Mouse (Mus musculus): ENCODE data around the gene Tifab. TPM values are rescaled to one million over a fixed set of nuclear protein-coding genes. Genes with fewer than 3 reads are reported as not detected.

The Tifab gene
- polyA plus RNA-seq, 1 experiment = 0.15 TPM

DNA sequence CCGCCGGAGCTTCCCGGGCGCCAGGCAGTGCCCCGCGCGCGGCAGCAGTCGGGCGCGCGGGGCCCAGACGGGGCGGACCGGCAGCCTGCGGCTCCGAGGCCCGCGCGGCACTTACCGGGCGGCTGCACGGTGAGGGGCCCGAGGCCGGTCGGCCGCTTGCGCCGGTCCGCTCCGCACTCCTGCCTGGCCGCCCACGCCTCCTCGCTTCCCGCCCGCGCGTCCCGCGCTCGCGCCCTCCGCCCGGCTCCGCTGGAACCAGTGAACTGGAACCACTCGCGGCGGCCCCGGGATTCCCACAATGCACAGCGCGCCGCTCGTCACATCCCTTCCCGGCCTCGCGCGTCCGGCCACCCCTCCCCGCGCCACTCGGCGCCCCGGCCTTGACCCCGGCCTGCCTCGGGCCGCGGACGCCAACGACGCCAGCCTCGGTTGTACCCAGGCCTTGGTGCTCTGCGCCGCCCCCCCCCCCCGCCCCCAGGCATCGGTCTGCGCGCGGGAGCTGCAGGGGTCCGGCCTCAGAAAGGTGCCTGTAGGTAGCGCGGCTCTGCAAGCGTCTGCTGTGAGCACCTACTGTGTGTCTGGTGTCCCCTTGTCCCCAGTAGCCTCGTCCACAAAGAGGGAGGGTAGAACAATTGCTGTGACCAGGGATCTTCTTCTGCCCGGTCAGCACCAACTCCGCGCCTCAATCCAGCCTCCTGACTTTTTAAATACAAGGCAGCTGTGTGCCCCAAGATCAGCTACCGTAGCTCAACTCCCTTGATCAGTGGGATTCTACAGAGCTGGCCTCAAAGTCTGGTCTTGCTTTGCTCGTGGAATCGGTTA is 43.2 kb downstream of the Tifab start:
- Histone ChIP-seq H3K4me3 (ENCODE audit: control insufficient read depth, low read depth, low read length) (peak overlapping the region; percentile 91), H3K36me3 (ENCODE audit: control insufficient read depth, insufficient read depth, low read length) (no peaks in the 10 kb centered on the region), H3K4me1 (ENCODE audit: control insufficient read depth, insufficient read depth, low read length) (peaks cover 16% of the 10 kb centered on the region), H3K27ac (ENCODE audit: control insufficient read depth, insufficient read depth, low read depth, low read length) (peak overlapping the region; percentile 90), H3K27me3 (ENCODE audit: control insufficient read depth, insufficient read depth, low read length) (no peaks in the 10 kb centered on the region)
- TF ChIP-seq CTCF (IDR thresholded peaks at IDR 0.05; ENCODE audit: control insufficient read depth, insufficient read depth, insufficient replicate concordance, low read depth, low read length) (no peak), POLR2A (IDR thresholded peaks at IDR 0.05; ENCODE audit: control insufficient read depth, low read depth, low read length) (peak; percentile 43; the same call in 1 of the 2 replicates)

DNA sequence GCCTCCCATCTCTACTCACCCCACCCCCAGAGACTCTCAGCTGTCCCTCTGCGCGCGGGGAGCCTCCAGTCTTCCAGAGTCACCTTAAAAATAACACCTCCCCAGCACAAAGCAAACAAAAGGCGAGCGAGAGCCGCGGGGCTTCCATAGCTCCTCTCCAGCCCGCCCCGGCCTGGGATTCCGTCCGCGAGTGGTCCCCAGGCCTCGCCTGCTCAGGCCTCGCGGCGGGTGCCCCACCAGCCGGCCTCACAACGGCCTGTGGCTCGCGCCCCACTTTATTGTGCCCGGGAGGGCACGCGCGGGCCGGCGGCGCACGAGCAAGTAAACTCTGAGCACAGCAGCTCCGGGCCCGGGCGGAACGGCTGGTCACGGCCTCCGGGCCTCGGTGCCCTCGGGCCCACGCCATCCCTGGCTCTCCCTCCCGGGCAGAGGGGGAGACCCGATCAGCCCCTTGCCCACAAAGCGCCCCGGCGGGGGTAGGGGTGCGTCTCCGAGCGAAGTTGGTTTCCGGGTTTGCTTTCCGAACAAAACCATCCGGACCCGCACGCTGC is 44.0 kb downstream of the Tifab start:
- Histone ChIP-seq H3K4me3 (ENCODE audit: control insufficient read depth, low read depth, low read length) (peak overlapping the region; percentile 91), H3K36me3 (ENCODE audit: control insufficient read depth, insufficient read depth, low read length) (no peaks in the 10 kb centered on the region), H3K4me1 (ENCODE audit: control insufficient read depth, insufficient read depth, low read length) (peaks cover 16% of the 10 kb centered on the region), H3K27ac (ENCODE audit: control insufficient read depth, insufficient read depth, low read depth, low read length) (peak overlapping the region; percentile 90), H3K27me3 (ENCODE audit: control insufficient read depth, insufficient read depth, low read length) (no peaks in the 10 kb centered on the region)
- TF ChIP-seq CTCF (IDR thresholded peaks at IDR 0.05; ENCODE audit: control insufficient read depth, insufficient read depth, insufficient replicate concordance, low read depth, low read length) (no peak), POLR2A (IDR thresholded peaks at IDR 0.05; ENCODE audit: control insufficient read depth, low read depth, low read length) (0 out of 2 replicates have a peak, but pooled peaks have one; percentile 30)

DNA sequence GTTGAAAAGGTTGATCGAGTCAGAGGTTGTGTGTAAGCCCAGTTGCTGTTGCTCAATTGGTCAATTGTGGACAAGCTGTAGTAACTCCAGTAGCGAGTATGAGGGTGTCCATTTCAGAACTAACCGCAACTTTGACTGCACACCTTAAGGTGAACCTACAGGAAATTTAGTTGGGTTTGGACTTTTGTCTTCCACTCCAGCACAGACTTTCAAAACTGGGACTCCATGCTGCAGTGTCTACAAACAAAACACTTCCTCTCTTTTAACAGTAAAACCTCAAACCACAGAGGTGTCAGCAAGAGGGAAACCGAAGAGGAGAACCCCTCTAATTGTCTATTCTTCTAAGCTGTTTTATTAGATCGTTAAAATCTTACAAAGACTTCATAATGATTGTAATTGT is 44.7 kb downstream of the Tifab start:
- H3K4me3 ChIP-seq (ENCODE audit: control insufficient read depth, low read depth, low read length) = peak overlapping the region; percentile 91; the same call in 1 of the 2 replicates
- TF ChIP-seq POLR2A (IDR thresholded peaks at IDR 0.05; ENCODE audit: control insufficient read depth, low read depth, low read length) (no peak), CTCF (IDR thresholded peaks at IDR 0.05; ENCODE audit: control insufficient read depth, insufficient read depth, insufficient replicate concordance, low read depth, low read length) (no peak)
- H3K36me3 ChIP-seq (ENCODE audit: control insufficient read depth, insufficient read depth, low read length) = no peaks in the 10 kb centered on the region
- peaks cover 16% of the 10 kb centered on the region for H3K4me1 ChIP-seq (ENCODE audit: control insufficient read depth, insufficient read depth, low read length)
- no peaks in the 10 kb centered on the region for H3K27me3 ChIP-seq (ENCODE audit: control insufficient read depth, insufficient read depth, low read length)
- H3K27ac ChIP-seq (ENCODE audit: control insufficient read depth, insufficient read depth, low read depth, low read length) = 0 out of 2 replicates have a peak overlapping the region, but pooled peaks have one; percentile 5

DNA sequence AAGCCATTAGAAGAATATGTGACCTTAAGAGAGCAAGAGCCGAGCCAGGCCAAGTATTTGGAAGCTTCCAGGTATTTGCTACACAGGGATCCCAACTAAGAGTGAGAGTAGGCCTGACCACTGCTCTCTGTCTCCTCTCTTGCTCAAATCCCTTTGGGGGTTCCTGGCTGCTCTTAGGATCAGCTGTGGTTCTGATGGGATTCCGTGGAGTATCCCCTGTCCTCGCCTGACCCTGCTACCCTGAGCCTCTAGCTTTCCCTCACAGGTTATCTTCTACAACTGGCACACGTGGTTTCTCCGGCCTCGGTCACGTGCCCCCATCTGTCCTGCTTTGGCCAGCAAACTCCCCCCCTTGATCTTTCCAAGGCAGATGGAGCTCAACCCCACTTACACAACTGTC is 45.7 kb downstream of the Tifab start:
- peaks cover 16% of the 10 kb centered on the region for H3K4me1 ChIP-seq (ENCODE audit: control insufficient read depth, insufficient read depth, low read length)
- H3K36me3 ChIP-seq (ENCODE audit: control insufficient read depth, insufficient read depth, low read length) = no peaks in the 10 kb centered on the region
- H3K27ac ChIP-seq (ENCODE audit: control insufficient read depth, insufficient read depth, low read depth, low read length) = no peak overlapping the region; the same call in 1 of the 2 replicates
- TF ChIP-seq CTCF (IDR thresholded peaks at IDR 0.05; ENCODE audit: control insufficient read depth, insufficient read depth, insufficient replicate concordance, low read depth, low read length) (no peak), POLR2A (IDR thresholded peaks at IDR 0.05; ENCODE audit: control insufficient read depth, low read depth, low read length) (no peak)
- no peak overlapping the region for H3K4me3 ChIP-seq (ENCODE audit: control insufficient read depth, low read depth, low read length)
- no peaks in the 10 kb centered on the region for H3K27me3 ChIP-seq (ENCODE audit: control insufficient read depth, insufficient read depth, low read length)

DNA sequence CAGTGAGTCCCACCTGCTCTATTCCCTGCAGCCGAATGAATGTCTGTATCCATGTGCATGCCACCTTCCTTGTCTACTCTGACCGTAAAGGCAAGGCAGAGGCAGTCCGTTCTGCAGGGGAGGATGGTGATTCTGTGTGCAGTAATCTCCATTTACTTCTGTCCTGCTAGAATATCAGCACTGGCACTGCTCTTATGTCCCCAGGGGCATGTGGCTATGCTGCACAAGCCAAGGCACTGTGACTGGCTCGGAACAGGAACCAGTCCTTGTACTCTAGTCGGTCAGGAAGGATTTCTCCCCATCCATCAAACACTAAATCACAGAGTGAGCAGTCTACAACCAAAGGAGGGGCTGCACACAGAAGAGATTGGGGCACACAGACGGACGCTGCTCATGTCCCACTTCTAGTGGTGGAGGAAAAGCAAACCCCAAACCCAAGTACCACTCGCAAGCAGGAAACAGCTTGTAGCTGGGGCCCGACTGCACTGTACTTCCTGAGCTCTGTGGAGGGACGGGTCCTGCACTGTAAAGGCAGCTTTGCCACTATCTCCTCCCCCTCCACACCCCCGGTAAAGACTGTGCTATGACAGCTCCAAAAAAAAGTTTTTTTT is 46.3 kb downstream of the Tifab start:
- H3K36me3 ChIP-seq (ENCODE audit: control insufficient read depth, insufficient read depth, low read length) = no peaks in the 10 kb centered on the region
- H3K27me3 ChIP-seq (ENCODE audit: control insufficient read depth, insufficient read depth, low read length) = no peaks in the 10 kb centered on the region
- H3K27ac ChIP-seq (ENCODE audit: control insufficient read depth, insufficient read depth, low read depth, low read length) = no peak overlapping the region
- H3K4me1 ChIP-seq (ENCODE audit: control insufficient read depth, insufficient read depth, low read length) = peaks cover 16% of the 10 kb centered on the region
- TF ChIP-seq POLR2A (IDR thresholded peaks at IDR 0.05; ENCODE audit: control insufficient read depth, low read depth, low read length) (no peak), CTCF (IDR thresholded peaks at IDR 0.05; ENCODE audit: control insufficient read depth, insufficient read depth, insufficient replicate concordance, low read depth, low read length) (no peak)
- no peak overlapping the region for H3K4me3 ChIP-seq (ENCODE audit: control insufficient read depth, low read depth, low read length)

DNA sequence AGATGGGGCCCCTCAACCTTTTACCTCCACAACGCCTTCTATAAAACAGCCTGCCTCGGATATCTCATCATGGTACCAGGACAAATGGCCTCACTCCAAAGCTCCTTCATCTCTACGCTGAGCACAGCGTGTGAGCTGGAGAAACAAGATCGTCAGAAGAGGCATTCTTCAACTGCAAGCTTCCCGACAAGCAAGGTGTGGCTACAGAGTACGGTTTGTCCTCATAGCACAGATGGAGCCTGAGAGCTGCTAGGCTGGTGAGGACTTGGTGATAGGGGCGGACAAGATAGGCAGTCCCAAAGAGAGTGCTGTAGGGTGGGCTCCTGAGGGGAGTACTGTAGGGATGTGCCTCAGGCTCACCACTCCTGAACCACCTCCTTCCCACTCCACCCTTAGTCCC is 48.1 kb downstream of the Tifab start:
- Histone ChIP-seq H3K36me3 (ENCODE audit: control insufficient read depth, insufficient read depth, low read length) (no peaks in the 10 kb centered on the region; the same call in 1 of the 2 replicates), H3K4me1 (ENCODE audit: control insufficient read depth, insufficient read depth, low read length) (peaks cover 13% of the 10 kb centered on the region), H3K27ac (ENCODE audit: control insufficient read depth, insufficient read depth, low read depth, low read length) (no peak overlapping the region), H3K4me3 (ENCODE audit: control insufficient read depth, low read depth, low read length) (no peak overlapping the region), H3K27me3 (ENCODE audit: control insufficient read depth, insufficient read depth, low read length) (no peaks in the 10 kb centered on the region)
- TF ChIP-seq POLR2A (IDR thresholded peaks at IDR 0.05; ENCODE audit: control insufficient read depth, low read depth, low read length) (no peak), CTCF (IDR thresholded peaks at IDR 0.05; ENCODE audit: control insufficient read depth, insufficient read depth, insufficient replicate concordance, low read depth, low read length) (no peak)

DNA sequence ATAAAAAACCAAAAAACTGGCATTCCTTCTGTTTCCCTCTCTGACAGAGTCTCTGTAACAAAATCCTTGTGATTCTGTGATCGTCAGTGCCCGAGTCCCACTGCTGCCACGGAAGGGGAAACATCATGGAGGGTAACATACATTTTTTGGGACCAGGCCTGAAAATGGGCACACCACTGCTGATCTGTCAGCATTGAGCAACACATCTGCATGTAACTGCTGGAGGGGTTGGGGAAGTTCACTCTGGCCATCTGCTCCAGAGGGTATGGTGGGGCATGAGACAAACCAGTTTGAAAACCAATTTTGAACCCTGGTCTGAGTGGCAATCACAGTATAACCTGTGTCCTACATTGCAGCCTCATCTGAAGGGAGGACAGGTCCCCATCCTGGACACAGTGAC is 49.1 kb downstream of the Tifab start:
- TF ChIP-seq POLR2A (IDR thresholded peaks at IDR 0.05; ENCODE audit: control insufficient read depth, low read depth, low read length) (no peak), CTCF (IDR thresholded peaks at IDR 0.05; ENCODE audit: control insufficient read depth, insufficient read depth, insufficient replicate concordance, low read depth, low read length) (no peak)
- Histone ChIP-seq H3K4me1 (ENCODE audit: control insufficient read depth, insufficient read depth, low read length) (peaks cover 9% of the 10 kb centered on the region), H3K36me3 (ENCODE audit: control insufficient read depth, insufficient read depth, low read length) (no peaks in the 10 kb centered on the region; the same call in 1 of the 2 replicates), H3K4me3 (ENCODE audit: control insufficient read depth, low read depth, low read length) (no peak overlapping the region), H3K27ac (ENCODE audit: control insufficient read depth, insufficient read depth, low read depth, low read length) (no peak overlapping the region), H3K27me3 (ENCODE audit: control insufficient read depth, insufficient read depth, low read length) (no peaks in the 10 kb centered on the region)
